Mouse (Mus musculus): ENCODE data around the gene Tnfrsf9.

GRCm38 (mm10) chr4:150944707-150945106 lies 30.3 kb downstream of the Tnfrsf9 start:
- no peak for TF ChIP-seq GATA1 (IDR thresholded peaks at IDR 0.05; ENCODE audit: low read length)
- no peak for TF ChIP-seq TAL1 (IDR thresholded peaks at IDR 0.05; ENCODE audit: low read length)
